Mouse (Mus musculus) ZHBTc4 (cell line): Measurements from ENCODE around the gene Cd79a.
A peak's percentile ranks its signal among the peaks of the same experiment; 100 is the strongest.

Experiments used
- DNase-seq: peaks from one replicate; pipeline ENCODE4 v3.0.0-alpha.2; 2011; ENCODE audit warnings: low read depth, low spot score

Cd79a gene

DNA sequence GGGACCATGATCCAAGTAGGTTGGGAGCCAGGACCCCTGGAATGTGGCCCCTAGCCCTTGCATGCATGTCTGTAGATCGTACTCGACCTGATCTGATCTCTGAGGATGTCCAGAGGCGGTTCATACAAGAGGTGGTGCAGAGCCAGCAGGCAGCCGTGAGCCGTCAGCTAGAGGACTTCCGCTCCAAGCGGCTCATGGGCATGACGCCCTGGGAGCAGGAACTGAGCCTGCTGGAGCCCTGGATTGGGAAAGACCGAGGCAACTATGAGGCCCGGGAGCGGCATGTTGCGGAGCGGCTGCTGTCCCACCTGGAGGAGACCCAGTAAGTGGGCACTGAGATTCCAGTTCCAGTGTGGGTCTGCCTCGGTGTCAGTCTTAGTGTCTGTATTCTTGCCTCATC, 15.3 kb downstream of the Cd79a start:
- DNase-seq = no peak

DNA sequence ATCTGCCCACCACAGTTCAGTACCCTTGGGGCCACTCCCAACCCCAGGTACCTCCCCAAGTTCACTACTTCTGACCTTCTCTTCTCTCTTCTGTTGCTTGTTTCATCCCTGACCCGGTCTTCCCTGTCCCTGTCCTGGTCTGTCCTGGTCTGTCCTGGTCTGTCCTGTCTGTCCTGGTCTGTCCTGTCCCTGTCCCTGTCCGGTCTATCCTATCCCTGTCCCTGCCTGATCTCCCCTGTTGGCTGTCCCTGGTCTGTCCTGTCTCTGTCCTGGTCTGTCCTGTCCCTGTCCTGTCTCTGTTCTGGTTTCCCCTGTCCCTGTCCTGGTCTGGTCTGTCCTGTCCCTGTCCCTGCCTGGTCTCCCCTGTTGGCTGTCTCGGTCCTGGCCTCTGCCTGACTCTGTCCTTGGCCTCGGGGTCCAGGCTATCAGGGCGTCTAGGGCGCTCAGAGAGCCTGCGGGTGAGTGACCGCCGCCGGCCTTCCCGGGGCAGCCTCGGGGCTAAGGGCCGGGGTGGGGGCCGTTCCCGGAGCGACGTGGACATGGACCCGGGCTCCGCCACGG, 21.7 kb downstream of the Cd79a start:
- DNase-seq = no peak

DNA sequence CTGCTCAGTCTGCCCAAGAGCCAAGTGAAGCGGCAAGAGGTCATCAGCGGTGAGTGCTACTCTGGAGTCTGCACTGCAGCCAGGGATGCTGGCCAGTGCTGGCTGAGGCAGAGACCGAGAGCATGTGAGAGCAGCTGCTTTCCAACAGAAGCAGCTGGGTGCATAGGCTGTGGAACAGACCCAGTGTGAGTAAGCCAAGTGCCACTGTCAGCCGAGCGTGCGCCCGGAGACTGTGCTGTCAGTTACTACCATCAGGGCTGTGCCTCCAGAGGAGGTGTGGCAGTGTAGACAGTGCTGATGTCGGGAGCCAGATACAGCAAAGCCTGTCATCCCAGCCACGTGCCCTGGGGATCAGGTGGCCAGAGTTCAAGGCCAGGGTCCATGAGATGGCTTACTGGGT, 22.5 kb downstream of the Cd79a start:
- DNase-seq = no peak

DNA sequence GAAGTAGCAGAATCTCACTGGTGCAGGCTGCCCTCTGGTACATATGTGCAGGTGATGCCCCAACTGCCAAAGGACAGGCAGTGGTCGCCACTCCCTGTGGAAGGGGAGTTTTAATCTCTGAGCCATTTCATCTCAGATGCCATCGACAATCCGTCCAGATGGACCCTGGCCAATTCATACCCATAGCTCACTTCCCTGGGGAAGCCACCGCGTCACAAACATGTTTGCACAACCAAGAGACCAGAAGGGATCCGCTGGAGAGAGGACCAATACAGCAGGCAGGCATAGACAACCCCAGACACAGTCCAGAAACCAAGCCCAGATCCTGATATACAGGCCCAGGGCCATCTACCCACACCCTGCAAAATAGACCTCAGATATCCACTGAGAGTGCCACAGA, 33.3 kb downstream of the Cd79a start:
- DNase-seq = no peak

DNA sequence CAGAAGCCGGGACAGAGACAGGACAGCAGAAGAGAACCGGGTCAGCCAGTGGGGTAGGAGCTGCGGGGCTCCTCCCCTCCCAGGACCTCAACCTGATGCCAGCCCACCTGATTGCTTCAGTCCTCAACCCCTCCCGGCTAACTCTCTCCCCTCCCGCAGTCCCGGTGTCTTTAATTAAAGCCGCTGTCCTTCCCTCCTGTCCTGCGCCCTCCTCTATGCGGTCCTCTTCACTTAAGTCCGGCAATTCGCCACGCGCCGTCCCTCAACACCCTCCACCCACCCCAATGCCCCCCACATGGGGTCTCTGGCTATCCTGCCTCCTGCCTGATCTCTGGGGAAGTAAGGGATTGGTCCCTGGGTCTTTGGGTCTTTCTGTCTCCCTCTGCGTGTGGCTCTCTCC, 34.5 kb downstream of the Cd79a start:
- DNase-seq = no peak

DNA sequence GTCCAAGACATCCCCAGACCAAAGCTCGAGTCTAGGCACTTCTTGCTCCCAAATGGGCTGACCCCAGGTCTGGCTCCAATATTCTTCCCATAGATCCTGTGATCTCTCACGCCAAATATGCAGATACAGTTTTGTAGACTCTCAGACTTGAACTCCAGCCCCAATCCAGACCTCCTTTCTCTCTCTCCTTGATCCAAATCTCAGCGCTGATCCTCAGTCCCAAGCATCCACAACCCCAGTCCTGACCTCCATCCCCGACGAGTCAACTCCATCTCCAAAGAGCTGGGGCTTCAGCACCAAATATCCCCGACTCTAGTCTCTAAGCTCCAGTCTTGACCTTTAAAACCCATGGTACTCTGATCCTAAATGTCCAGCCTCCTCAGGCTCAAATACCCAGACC, 46.5 kb downstream of the Cd79a start:
- no peak for DNase-seq

DNA sequence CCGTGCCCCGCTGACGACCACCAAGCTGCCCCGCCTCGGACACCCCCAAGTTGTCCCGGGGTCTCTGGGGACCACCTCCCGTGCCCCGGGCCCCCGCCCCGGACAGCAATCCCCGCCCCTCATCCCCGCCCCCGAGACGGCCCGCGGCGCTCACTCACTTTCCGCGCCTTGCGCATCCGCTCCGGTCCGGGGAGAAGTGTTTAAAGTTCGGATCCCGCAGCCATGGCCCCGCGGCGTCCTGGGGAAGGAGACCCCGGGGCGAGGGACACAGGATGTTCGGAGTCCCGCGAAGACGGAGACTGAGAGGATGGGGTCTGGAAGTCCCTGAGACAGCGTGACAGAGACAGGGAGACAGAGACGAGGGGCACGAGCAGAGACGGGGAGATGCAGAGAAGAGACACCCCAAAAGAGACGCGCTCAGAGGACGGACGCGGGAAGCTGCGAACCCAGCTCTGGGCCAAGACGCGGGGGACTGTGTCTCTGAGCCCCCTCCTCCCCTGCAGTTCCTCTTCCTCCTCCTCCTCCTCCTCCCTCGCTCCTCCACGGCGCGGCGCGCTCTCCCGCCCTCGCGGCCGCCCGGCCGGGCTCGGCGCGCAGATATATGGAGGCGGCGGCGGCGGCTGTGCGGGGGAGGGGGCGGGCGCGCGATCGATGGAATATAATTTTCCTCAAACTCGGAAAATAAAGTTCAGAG, 47.2 kb downstream of the Cd79a start, which contains the start of gene Gm4881:
Gene Gm4881, minus strand, starts transcription at position 238 of the 694 bp plus-strand sequence.
- DNase-seq = peak; percentile 30

DNA sequence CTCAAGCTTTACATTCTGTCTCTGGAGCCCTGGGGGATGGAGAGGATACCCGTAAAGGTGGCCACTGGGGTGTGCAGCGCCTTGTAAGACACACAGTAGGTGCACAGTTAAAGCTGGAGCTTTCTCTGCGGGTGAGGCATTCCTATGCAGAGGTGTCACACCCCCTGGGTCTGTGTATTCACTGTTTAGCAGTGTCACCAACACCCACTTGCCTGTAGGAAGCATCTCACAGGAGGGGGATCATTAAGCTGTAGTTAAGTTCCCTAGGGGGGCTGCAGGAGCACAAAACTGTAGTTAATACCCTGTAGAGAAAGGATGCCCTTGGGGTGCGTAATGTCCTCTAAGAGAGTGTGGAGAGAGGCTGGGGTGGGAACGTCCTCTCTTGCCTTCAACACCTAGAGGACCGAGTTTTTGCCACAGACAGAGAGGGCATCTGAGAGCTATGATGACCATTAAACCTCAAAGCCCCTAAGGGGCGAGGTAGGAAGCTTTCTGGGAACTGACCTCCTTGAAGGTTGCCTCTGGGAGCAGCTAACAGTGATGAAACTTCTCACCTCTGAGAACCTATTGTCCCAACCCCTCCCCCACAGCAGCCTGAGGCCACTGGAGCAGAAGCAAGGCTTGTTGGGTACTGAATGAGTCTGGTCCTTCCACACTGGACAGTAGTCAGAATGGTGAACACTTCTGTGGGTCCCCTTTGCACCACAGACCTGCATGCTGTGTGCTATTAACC, 50.3 kb downstream of the Cd79a start:
- DNase-seq = peak; percentile 80

DNA sequence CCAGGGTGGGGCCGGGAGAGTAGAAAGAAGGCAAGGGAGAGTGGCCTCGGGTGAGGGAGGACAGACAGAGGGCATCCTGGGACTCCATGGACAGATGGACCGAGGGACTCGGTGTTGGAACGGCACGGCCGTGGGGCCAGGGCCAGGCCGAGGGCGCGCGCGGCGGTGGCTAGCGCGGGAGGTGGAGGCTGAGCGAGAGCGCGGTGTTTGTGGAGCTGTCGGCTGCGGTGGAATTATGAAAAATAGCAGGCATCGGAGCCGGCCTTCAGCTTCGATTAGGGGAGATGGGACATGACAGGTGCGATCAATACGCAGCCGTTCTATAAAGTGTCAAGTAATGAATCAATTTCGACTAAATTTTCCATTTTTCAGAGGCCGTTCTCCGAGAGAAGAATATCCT, 51.6 kb downstream of the Cd79a start:
- no peak for DNase-seq

DNA sequence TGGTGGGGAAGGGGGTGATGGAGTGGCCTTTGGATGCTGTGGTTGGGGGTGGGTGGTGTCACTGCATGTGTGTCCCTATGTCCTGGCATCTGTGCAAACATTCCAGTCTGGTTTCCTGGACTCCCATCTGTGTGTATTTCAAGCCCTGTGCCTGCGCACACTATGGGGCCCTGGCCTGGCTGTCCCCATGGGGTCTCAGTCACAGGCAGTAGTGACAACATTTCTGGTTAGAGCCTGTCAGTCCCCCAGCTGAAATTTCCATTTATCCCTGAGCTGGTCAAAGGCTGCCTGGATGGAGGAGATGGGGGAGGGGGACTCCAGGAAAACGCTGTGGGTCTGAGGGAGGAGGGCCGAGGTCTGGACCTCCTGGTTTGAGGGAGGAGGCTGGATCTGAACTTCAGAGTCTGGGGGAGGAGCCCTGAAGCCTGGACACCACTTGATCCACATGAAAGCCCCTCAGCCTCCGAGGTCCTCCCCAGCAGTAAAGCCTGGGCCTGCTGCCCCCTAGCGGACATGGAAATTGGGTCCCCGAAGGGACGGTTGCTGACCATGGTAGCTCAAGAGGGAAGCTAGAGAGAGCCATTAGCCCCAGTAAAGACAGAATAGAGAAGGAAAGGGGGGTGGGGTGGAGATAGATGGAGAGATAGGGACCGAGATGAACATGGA, 52.9 kb downstream of the Cd79a start:
- peak; percentile 90 for DNase-seq
